Mouse (Mus musculus) heart, embryonic 12.5 days (tissue): Measurements from ENCODE around the gene Scly. TPM values are rescaled to one million over a fixed set of nuclear protein-coding genes. Genes with fewer than 3 reads are reported as not detected.

ENCODE experiments used
- ATAC-seq: fragments of 200-750 bp; cut with Nextera tagmentation; 2 replicates; pipeline ENCODE4 v1.8.0; 2017; ENCODE audit warnings: moderate TSS enrichment, moderate library complexity; ENCODE audit not compliant: insufficient number of reproducible peaks, low FRiP score
- H3K27ac ChIP-seq: fragments of 300-500 bp; sonication (generic); 2 replicates; pipeline ENCODE4 v1.5.1; 2016; ENCODE audit warnings: mild to moderate bottlenecking, moderate library complexity; ENCODE audit not compliant: poor library complexity, severe bottlenecking
- H3K27me3 ChIP-seq: fragments of 300-500 bp; sonication (generic); replicated peaks from 2 replicates; pipeline ENCODE4 v1.6.1; 2016; ENCODE audit warnings: mild to moderate bottlenecking, moderate library complexity
- H3K36me3 ChIP-seq: fragments of 300-500 bp; sonication (generic); 2 replicates; pipeline ENCODE4 v1.6.1; 2016; ENCODE audit warnings: mild to moderate bottlenecking, moderate library complexity
- H3K4me1 ChIP-seq: fragments of 300-500 bp; sonication (generic); replicated peaks from 2 replicates; pipeline ENCODE4 v1.6.1; 2016; ENCODE audit warnings: mild to moderate bottlenecking
- H3K4me2 ChIP-seq: fragments of 300-500 bp; sonication (generic); 2 replicates; pipeline ENCODE4 v1.6.1; 2016; ENCODE audit warnings: mild to moderate bottlenecking, moderate library complexity
- H3K4me3 ChIP-seq: fragments of 300-500 bp; sonication (generic); 2 replicates; pipeline ENCODE4 v1.5.1; 2016; ENCODE audit warnings: mild to moderate bottlenecking
- H3K9ac ChIP-seq: fragments of 300-500 bp; sonication (generic); 2 replicates; pipeline ENCODE4 v1.6.1; 2016; ENCODE audit warnings: mild to moderate bottlenecking, moderate library complexity
- H3K9me3 ChIP-seq: fragments of 300-500 bp; sonication (generic); replicated peaks from 2 replicates; pipeline ENCODE4 v1.6.1; 2016; ENCODE audit warnings: mild to moderate bottlenecking, moderate library complexity
- WGBS: fragments of 180-500 bp; shearing (Covaris S2); methylation state at CpG from one replicate; pipeline ENCODE4 v1.1.7; 2016; 5-methylcytosine and 5-hydroxymethylcytosine counted together
- polyA plus RNA-seq: library from polyadenylated mRNA; unstranded; fragments of >200 nt; fragmentation: Nextera tagmentation; extraction: Ambion mirVana; gene quantifications from 2 replicates; pipeline ENCODE4 v1.2.1, GENCODE M21; 2016

The Scly gene
- polyA plus RNA-seq, 1 experiment from 2014 or later = 14.8 TPM

DNA sequence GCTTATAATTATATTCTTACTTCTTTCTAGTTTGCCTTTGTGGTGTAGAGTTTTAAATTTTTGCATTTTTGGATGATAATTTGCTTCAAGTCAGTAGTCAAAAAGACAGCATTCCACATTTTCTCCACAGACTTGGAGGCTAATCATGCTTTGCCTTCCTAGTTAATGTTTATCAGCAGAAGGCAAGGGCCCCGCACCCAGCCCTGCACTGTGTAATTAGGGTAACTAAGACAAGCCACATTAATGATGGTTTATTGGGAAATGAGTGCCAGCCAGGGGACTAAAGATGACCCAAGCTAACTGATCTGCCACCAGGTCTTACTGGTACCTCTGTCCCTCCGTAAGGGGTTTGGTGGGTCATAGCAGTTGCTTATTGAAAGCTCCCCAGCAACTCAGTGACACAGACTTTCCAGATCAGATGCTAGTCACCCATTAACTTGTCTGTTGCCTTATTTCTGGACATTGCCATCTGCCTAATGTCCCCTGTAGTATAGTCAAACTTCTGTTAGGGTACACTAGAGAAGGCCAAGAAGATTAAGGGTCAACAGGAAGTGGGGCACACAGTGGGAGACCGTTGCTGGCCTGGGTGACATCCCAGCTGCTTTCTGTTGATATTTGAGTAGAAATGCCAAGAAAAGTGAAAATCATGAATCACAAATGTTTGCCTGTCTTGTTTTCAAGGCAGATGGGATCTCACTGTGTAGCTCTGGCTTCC, 3.2 kb downstream of the Scly start:
- Histone ChIP-seq H3K9ac (no peak overlapping the region), H3K4me3 (no peak overlapping the region), H3K36me3 (peaks cover 35% of the 10 kb centered on the region), H3K27me3 (no peaks in the 10 kb centered on the region), H3K27ac (no peak overlapping the region), H3K9me3 (no peaks in the 10 kb centered on the region), H3K4me1 (peaks cover 10% of the 10 kb centered on the region), H3K4me2 (no peak overlapping the region)
- ATAC-seq = no peak
- 73% methylated on average over 3 of the region's 3 CpGs for WGBS

DNA sequence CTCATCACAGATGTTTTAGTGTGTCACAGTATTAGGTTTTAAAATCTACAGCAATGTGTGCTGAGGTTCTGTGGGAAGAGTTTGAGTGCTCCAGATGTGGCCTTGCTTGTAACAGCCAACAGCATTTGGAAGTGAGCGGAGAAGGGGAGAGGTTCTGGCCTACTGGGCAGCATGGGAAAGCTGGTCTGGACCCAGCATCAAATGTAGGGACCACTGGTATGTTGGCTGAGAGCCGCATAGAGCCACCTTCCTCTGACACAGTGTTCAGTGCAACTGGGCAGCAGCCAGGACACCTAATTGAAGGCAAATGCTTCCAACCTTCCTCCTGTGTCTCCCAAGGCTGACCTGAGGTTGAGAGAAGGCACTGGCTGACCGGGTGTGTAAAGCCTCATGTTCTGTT, 3.9 kb downstream of the Scly start:
- H3K4me3 ChIP-seq = no peak overlapping the region
- no peak overlapping the region for H3K9ac ChIP-seq
- peaks cover 37% of the 10 kb centered on the region for H3K36me3 ChIP-seq
- H3K9me3 ChIP-seq = no peaks in the 10 kb centered on the region
- 87% methylated on average over 3 of the region's 3 CpGs for WGBS
- no peak for ATAC-seq
- no peak overlapping the region for H3K4me2 ChIP-seq
- no peak overlapping the region for H3K27ac ChIP-seq
- H3K27me3 ChIP-seq = no peaks in the 10 kb centered on the region
- peaks cover 10% of the 10 kb centered on the region for H3K4me1 ChIP-seq

DNA sequence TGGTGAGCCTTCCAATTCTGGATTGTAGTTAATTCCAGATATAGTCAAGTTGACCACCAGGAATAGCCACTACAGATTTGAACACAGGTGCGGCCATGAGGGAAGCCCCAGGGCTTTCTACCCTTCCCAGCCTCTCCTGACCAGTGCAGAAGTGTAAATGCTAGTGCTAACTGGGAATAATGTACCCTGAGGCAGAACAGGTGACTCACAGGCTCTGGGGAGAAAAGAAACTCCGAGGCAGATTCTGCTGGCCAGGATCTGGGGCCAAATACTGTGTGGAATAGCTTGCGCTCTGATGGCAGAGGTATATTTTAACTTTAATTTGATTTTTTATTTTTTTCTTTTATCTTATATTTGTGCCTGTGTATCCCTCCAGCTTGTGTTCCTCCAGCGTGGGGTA, 6.5 kb downstream of the Scly start:
- Histone ChIP-seq H3K27me3 (no peaks in the 10 kb centered on the region), H3K9me3 (no peaks in the 10 kb centered on the region), H3K27ac (no peak overlapping the region), H3K4me1 (peaks cover under 1% of the 10 kb centered on the region), H3K4me3 (no peak overlapping the region), H3K36me3 (peaks cover 63% of the 10 kb centered on the region), H3K9ac (no peak overlapping the region), H3K4me2 (no peak overlapping the region)
- WGBS = 92% methylated on average over 4 of the region's 4 CpGs
- no peak for ATAC-seq

DNA sequence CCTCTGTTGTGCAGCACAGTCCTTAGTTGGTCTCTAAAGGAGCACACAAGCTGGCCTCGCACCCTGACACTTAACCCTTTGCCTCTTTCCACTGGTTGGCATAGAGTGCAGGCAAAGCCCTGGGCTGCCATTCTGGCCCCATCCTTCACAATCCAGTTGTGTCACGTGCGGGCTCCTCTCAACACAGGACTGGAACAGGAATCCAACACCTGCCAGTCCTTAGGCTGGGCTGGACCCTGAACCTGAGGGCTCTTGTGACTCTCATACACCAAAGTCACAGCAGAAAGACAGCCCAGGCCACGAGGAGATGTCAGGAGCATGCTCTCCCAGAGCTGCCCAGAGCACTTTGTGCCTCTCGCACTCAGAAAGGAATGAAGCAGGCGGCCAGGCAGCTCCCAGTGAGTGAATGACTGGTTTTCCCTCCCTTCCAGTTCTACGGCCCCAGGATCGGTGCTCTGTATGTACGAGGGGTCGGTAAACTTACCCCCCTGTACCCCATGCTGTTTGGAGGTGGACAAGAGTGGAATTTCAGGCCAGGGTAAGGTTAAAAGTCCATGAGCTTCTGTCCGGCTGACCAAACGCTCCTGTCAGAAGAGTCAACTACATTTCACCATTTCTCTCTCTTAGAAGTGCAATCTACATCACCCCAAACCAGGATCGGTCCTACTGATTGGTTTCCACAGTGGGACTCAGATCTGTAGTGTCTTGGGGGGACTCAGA, 11.4 kb downstream of the Scly start:
- H3K4me3 ChIP-seq = no peak overlapping the region
- H3K36me3 ChIP-seq = peaks cover 71% of the 10 kb centered on the region
- no peaks in the 10 kb centered on the region for H3K9me3 ChIP-seq
- H3K4me1 ChIP-seq = peaks cover 15% of the 10 kb centered on the region
- H3K4me2 ChIP-seq = no peak overlapping the region
- no peak overlapping the region for H3K9ac ChIP-seq
- no peak overlapping the region for H3K27ac ChIP-seq
- no peaks in the 10 kb centered on the region for H3K27me3 ChIP-seq
- no peak for ATAC-seq
- WGBS = 90% methylated on average over 13 of the region's 13 CpGs

DNA sequence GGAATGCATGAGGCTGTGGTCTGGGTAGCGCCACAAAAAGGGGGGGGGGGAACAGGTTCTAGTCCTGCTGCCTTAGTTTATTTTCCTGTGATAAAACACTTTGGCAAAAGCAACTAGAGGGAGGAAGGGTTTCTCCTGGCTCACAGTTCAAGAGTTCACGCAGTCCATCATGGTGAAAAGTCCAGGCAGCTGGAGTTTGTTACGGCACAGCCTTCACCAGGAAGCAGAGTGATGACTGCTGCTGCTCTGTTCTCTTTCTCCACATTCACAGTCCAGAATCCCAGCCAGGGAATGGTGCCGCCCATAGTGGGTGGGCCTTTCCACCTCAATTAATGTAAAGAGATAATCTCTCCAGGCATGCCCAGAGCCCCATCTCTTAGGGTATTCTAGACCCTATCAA, 14.1 kb downstream of the Scly start:
- Histone ChIP-seq H3K4me2 (no peak overlapping the region), H3K4me3 (no peak overlapping the region), H3K9ac (no peak overlapping the region), H3K9me3 (no peaks in the 10 kb centered on the region), H3K4me1 (peaks cover 18% of the 10 kb centered on the region), H3K27me3 (no peaks in the 10 kb centered on the region), H3K36me3 (peaks cover 51% of the 10 kb centered on the region), H3K27ac (no peak overlapping the region)
- no peak for ATAC-seq
- 84% methylated on average over 4 of the region's 4 CpGs for WGBS

DNA sequence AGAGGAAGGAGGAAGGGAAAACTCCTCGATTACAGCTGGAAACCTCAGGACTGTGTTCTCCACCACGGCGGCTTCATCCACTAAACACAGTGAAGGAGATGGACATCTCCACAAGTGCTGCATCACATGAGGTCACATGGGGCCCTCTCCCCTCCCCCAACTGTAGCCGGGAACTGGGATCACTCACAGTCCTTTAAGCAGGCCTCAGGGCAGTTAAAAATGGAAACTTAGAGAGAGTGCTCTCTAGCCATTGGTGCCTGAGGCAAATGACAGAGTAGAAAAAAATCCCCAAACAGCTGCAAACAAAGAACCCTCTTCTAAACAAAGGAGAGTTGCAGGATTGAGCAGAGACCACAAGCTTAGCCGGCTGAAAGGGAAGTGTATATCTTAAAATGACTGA, 15.1 kb downstream of the Scly start:
- WGBS = 39% methylated on average over 5 of the region's 5 CpGs
- H3K4me1 ChIP-seq = peaks cover 26% of the 10 kb centered on the region
- no peak overlapping the region for H3K4me2 ChIP-seq
- no peak overlapping the region for H3K4me3 ChIP-seq
- H3K36me3 ChIP-seq = peaks cover 41% of the 10 kb centered on the region
- H3K9me3 ChIP-seq = no peaks in the 10 kb centered on the region
- ATAC-seq = no peak
- H3K9ac ChIP-seq = 0 out of 2 replicates have a peak overlapping the region, but pooled peaks have one; percentile 25
- no peaks in the 10 kb centered on the region for H3K27me3 ChIP-seq
- peak overlapping the region; percentile 80 for H3K27ac ChIP-seq

DNA sequence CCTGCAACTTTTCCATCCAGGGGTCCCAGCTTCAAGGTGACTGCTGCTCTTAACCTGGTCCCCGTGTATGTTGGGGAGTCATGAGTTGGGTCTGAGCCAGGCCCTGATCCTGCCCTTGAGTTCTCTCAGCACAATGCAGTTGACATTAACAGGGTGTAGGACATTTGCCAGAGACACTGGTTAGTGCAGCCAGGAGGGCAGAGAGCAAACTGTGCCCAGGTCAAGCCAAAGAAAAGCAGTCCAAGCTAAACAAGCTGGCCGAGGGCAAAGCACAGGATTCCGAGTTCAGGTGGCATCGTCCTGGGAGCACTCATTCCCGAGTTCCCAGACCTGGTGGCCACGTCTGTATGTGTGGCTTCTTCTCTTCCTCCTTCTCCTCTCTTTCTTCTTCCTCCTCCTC, 19.5 kb downstream of the Scly start:
- H3K4me1 ChIP-seq = peaks cover 39% of the 10 kb centered on the region
- H3K36me3 ChIP-seq = peaks cover 4% of the 10 kb centered on the region; the same call in 1 of the 2 replicates
- H3K9me3 ChIP-seq = no peaks in the 10 kb centered on the region
- H3K27ac ChIP-seq = no peak overlapping the region
- H3K4me2 ChIP-seq = no peak overlapping the region
- no peak overlapping the region for H3K9ac ChIP-seq
- H3K27me3 ChIP-seq = no peaks in the 10 kb centered on the region
- no peak for ATAC-seq
- no peak overlapping the region for H3K4me3 ChIP-seq
- 74% methylated on average over 6 of the region's 6 CpGs for WGBS

DNA sequence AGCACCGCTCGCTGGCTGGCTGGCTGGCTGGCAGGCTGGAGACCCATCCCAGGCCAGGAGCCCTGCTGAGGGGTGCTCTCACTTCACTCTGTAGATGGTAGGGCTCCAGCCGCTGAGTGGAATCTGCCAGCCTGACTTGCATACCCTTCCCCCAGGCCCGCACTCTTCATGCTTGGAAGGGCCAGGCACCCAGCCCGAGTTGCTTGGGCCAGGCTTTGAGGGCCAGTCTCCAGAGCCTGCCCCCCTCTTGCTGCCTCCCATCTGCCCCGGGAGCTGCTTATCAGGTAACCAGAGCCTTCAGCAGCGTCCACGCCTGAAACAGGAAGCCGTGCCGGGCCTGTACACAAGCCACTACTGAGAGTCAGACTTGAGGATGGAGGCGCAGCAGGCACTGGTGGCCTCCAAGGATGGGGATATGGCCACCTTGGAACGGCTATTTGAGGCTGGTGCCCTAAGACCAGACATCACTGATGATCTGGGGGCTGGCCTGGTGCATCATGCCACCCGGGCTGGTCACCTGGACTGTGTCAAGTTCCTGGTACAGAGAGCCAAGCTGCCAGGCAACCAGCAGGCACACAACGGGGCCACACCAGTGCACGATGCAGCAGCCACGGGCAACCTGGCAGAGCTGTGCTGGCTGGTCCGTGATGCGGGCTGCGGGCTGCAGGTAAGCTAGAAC, 23.8 kb downstream of the Scly start, which contains the start of gene Espnl:
Gene Espnl (plus strand): TSS at position 316 of the 679 bp plus-strand sequence.
- Histone ChIP-seq H3K27me3 (no peaks in the 10 kb centered on the region; the same call in 1 of the 2 replicates), H3K4me2 (peak within 1 kb of the TSS; percentile 33; the same call in 1 of the 2 replicates), H3K4me1 (peaks cover 24% of the 10 kb centered on the region), H3K36me3 (no peaks in the 10 kb centered on the region), H3K4me3 (no peak within 1 kb of the TSS), H3K9me3 (no peaks in the 10 kb centered on the region), H3K9ac (peak within 1 kb of the TSS; percentile 43; the same call in 1 of the 2 replicates), H3K27ac (no peak within 1 kb of the TSS; the same call in 1 of the 2 replicates)
- WGBS = 39% methylated on average over 19 of the region's 19 CpGs
- ATAC-seq = peak; percentile 54

DNA sequence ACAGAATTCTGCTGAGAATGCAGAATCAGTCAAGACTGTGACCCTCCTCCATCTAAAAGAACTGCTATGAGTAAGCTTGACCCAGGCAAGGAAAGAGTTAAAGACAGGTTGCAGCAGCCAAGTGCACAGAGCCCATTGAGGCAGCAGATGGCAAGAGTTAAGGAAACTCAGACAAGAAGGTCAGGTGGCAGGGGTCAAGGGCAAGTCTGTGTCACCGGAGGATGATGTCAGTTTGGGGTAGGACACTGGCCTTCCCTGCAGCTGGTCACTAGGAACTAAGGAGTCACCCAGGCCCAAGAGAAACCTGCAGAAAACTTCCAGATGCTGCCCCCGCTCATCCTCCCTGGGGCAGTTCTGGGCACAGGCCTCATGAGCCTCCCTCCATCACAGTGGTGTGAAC, 26.5 kb downstream of the Scly start:
- peaks cover 13% of the 10 kb centered on the region for H3K4me1 ChIP-seq
- WGBS = 73% methylated on average over 2 of the region's 2 CpGs

DNA sequence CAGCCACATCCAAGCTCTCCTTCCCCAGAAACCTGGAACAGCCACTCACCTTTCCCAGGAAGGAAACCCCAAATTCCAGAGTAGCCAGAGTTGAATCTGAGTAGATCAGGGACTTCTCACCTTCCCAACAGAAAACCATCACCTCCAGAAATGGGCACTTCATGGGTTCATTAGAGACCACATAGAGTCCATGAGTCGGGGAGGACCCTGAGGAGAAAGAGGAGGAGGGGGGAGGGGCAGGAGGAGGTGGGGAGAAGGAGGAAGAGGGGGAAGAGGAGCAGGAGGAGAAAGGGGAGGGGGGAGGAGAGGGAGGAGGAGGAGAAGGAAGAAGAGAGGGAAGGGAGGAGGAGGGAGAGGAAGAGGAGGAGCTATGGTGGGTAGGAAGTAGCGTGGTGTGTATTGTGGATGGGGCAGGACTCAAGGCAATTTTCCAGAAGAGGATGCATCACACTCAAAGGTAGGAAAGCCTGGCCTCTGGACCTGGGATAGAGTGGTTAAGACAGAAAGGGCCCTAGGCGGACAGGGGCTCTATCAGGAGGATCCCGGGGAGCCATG, 27.4 kb downstream of the Scly start:
- Histone ChIP-seq H3K27ac (no peak overlapping the region), H3K27me3 (no peaks in the 10 kb centered on the region; the same call in 1 of the 2 replicates), H3K9me3 (no peaks in the 10 kb centered on the region), H3K4me1 (peaks cover 13% of the 10 kb centered on the region), H3K36me3 (no peaks in the 10 kb centered on the region), H3K4me3 (no peak overlapping the region), H3K9ac (no peak overlapping the region), H3K4me2 (no peak overlapping the region)
- ATAC-seq = no peak
- 75% methylated on average over 4 of the region's 4 CpGs for WGBS

More for the DNA sequence above, 26.5 kb downstream of the Scly start:
- no peaks in the 10 kb centered on the region for H3K9me3 ChIP-seq
- H3K36me3 ChIP-seq = no peaks in the 10 kb centered on the region
- no peak overlapping the region for H3K4me2 ChIP-seq
- no peak overlapping the region for H3K27ac ChIP-seq
- no peak for ATAC-seq
- no peaks in the 10 kb centered on the region; the same call in 1 of the 2 replicates for H3K27me3 ChIP-seq
- no peak overlapping the region for H3K4me3 ChIP-seq
- H3K9ac ChIP-seq = no peak overlapping the region

DNA sequence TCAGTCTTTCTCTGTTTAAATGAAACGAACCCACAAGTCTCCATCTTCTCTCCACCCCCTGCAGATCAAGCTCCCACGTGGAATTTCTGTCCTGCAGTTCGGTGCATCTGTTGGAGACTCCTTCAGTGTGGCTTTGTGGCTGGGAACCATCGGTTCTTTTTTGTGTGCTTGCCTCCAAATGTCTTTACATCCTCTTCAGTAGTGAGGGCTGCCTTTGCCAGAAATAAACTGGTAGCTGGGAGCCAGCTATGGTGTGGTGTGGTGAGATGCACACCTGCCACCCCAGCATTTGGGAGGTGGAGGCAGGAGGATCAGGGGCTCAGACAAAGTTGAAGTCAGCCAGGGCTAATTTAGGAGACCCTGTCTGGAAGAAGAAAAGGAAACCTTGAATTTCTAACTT, 34.0 kb downstream of the Scly start:
- Histone ChIP-seq H3K9me3 (no peaks in the 10 kb centered on the region), H3K36me3 (no peaks in the 10 kb centered on the region), H3K4me3 (no peak overlapping the region), H3K4me1 (peaks cover 25% of the 10 kb centered on the region), H3K4me2 (no peak overlapping the region), H3K9ac (no peak overlapping the region), H3K27ac (no peak overlapping the region), H3K27me3 (peaks cover 16% of the 10 kb centered on the region; the same call in 1 of the 2 replicates)
- no peak for ATAC-seq
- 54% methylated on average over 4 of the region's 4 CpGs for WGBS
